Mouse (Mus musculus): ENCODE results near the gene Cxcl15. TPM values are rescaled to one million over a fixed set of nuclear protein-coding genes. Genes with fewer than 3 reads are reported as not detected.
"Not testable (repeated sequence)": the region's sequence is repeated elsewhere in the genome, so short reads cannot be mapped to it uniquely, and the experiment has no call there.

Gene Cxcl15
- polyA plus RNA-seq, 1 experiment from 2014 or later, result 0.06 TPM

DNA sequence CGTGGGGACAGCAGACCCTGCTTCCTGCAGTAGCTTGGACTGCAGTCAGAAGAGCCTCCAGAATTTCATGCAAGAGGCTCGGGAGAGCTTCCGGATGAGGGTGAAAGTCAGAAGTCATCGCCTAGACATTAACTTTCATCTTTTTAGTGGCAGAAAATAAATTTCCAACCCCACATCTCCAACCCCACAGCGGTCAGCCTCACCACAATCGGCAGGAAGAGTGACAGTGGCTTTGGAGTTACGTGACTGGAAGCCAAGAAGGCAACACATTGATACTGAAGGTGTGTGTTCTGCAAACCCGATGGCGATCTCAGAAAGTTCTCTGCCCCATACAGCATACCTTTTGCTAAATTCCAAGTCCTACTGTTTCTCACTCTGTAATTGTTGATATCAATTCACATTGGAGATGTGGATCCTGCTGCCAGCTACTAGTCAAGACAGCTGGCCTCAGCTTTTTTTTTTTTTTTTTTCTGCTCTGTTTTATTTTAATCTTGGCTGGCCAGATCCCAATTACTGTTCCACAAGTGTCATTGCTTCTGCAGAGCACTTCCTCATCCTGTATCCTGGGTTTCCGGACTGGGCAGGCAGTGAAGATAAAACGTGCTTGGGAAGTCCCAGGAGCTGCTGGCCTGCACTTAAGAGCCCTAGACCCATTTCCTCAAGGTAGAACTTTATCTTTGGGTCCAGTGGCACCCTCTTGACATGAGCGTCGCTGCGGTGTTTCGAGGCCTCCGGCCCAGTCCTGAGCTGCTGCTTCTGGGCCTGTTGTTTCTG is 22.3 kb upstream of the Cxcl15 start, which contains the start of gene Pf4:
Gene Pf4 (plus strand): TSS at position 556 of the 774 bp plus-strand sequence.
- H3K9ac ChIP-seq, result no peak within 1 kb of the TSS
- H3K27ac ChIP-seq, result no peak within 1 kb of the TSS
- peaks cover 16% of the 10 kb centered on the region for H3K27me3 ChIP-seq
- H3K4me3 ChIP-seq, result no peak within 1 kb of the TSS
- 87% methylated on average over 16 of the region's 16 CpGs for WGBS
- H3K4me2 ChIP-seq (replicated peaks), result no peak within 1 kb of the TSS
- H3K36me3 ChIP-seq, result no peaks in the 10 kb centered on the region
- H3K9me3 ChIP-seq, result no peaks in the 10 kb centered on the region
- no peak for ATAC-seq (ENCODE audit: low FRiP score, low read depth)
- H3K4me1 ChIP-seq, result peaks cover 6% of the 10 kb centered on the region; the same call in 1 of the 2 replicates

GRCm38 (mm10) chr5:90775562-90775961 is 18.8 kb upstream of the Cxcl15 start:
- no peak for ATAC-seq (ENCODE audit: low FRiP score, low read depth)
- H3K27me3 ChIP-seq, result 0 out of 2 replicates have a peak, but pooled peaks cover 4% of the 10 kb centered on the region
- 88% methylated on average over 5 of the region's 5 CpGs for WGBS

DNA sequence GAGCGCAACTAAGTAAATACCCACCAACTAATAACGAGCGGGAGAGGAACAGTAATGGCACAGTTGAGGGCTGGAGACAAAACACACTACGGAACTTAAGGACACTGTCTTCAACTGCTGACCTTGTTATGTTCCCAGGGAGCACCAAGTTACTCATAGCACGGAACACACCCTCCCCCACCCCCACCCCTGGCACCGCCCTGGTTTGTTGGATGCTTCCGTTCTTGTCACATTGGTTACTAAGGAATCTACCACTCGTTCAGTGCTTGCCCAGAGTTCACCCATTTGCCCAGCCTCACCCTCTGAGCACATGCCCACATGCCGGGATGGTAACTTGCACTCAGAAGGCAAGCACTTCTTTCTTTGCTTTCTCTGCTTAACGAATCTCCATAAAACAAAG is 16.7 kb upstream of the Cxcl15 start:
- ATAC-seq (ENCODE audit: low FRiP score, low read depth), result no peak
- Histone ChIP-seq H3K27ac (no peak overlapping the region), H3K9me3 (no peaks in the 10 kb centered on the region), H3K4me3 (no peak overlapping the region), H3K4me2 (replicated peaks) (no peak overlapping the region), H3K36me3 (no peaks in the 10 kb centered on the region), H3K4me1 (no peaks in the 10 kb centered on the region), H3K9ac (no peak overlapping the region), H3K27me3 (0 out of 2 replicates have a peak, but pooled peaks cover 3% of the 10 kb centered on the region)
- 74% methylated on average over 10 of the region's 10 CpGs for WGBS

More at GRCm38 (mm10) chr5:90775562-90775961, 18.8 kb upstream of the Cxcl15 start:
- Histone ChIP-seq H3K9ac (no peak overlapping the region), H3K9me3 (no peaks in the 10 kb centered on the region), H3K36me3 (no peaks in the 10 kb centered on the region), H3K4me3 (no peak overlapping the region), H3K4me2 (replicated peaks) (no peak overlapping the region), H3K4me1 (peaks cover 6% of the 10 kb centered on the region; the same call in 1 of the 2 replicates), H3K27ac (no peak overlapping the region)

DNA sequence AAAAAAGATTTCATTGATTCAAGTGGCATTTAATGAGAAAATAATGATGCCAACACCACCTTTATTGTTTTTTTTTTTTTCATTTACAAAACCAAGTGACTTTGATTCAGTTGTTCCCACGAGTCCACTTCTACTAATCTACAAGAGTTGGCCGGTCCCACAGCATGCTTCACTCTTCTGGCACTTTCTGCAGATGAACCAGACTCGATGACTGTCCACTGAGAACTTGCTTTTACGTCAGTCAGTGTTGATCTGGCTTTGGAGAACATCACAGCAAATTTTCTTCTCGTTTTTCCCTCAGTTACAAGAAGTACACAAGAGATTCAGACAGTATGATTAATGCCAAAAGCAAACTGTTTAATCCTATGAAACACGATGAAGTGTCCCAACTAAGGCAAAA is 15.5 kb upstream of the Cxcl15 start:
- Histone ChIP-seq H3K27ac (no peak overlapping the region), H3K27me3 (no peaks in the 10 kb centered on the region), H3K9ac (no peak overlapping the region), H3K4me1 (no peaks in the 10 kb centered on the region), H3K36me3 (no peaks in the 10 kb centered on the region), H3K9me3 (no peaks in the 10 kb centered on the region), H3K4me2 (replicated peaks) (no peak overlapping the region), H3K4me3 (no peak overlapping the region)
- 72% methylated on average over 6 of the region's 6 CpGs for WGBS
- no peak for ATAC-seq (ENCODE audit: low FRiP score, low read depth)

GRCm38 (mm10) chr5:90783697-90784096 is 10.6 kb upstream of the Cxcl15 start:
- Histone ChIP-seq H3K4me3 (no peak overlapping the region), H3K9me3 (no peaks in the 10 kb centered on the region), H3K9ac (no peak overlapping the region), H3K4me2 (replicated peaks) (no peak overlapping the region), H3K27ac (no peak overlapping the region), H3K36me3 (no peaks in the 10 kb centered on the region), H3K27me3 (peaks cover 8% of the 10 kb centered on the region), H3K4me1 (peaks cover 4% of the 10 kb centered on the region; the same call in 1 of the 2 replicates)
- ATAC-seq (ENCODE audit: low FRiP score, low read depth), result no peak
- 82% methylated on average over 3 of the region's 3 CpGs for WGBS

DNA sequence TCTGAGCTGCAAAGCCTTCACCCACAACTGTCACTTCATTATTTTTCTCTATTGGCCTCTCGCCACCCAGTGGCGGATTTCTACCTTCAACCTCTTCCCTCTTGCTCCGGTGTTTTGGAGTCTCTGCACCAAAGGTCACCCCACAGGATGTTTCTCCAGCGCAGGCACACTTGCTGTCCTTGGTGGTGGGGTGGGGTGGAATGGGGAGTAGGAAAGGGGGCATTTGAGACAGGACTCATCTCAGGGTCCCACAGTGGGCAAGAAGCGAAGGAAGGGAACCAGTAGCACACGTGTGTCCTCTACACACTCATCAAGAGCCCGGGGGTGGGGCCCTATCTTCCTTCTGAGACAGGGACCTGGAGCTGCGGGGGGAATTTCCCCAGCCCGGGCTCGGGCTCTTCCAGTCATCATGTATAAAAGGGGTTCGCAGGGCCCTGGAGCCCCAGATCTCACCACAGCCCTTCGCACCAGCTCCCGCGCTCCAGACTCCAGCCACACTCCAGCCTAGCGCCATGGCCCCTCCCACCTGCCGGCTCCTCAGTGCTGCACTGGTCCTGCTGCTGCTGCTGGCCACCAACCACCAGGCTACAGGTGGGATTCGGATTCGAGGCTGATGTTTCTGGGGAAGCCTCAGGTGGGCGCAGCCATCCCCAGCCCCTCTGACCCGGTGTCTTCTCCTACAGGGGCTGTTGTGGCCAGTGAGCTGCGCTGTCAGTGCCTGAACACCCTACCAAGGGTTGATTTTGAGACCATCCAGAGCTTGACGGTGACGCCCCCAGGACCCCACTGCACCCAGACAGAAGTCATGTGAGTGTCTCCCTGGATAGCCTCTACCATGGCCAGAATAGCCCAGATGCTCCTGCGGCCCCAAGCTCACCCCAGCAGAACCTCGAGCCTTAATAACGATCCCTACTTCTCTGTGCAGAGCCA is 8.4 kb upstream of the Cxcl15 start, which contains the start of gene Cxcl3:
Gene Cxcl3 (plus strand): TSS at position 445 of the 930 bp plus-strand sequence.
- Histone ChIP-seq H3K4me3 (peak within 1 kb of the TSS; percentile 35), H3K27me3 (peaks cover 8% of the 10 kb centered on the region), H3K9ac (peak within 1 kb of the TSS; percentile 43; the same call in 1 of the 2 replicates), H3K36me3 (no peaks in the 10 kb centered on the region), H3K4me1 (peaks cover 15% of the 10 kb centered on the region), H3K9me3 (no peaks in the 10 kb centered on the region), H3K4me2 (replicated peaks) (peak within 1 kb of the TSS; percentile 67), H3K27ac (no peak within 1 kb of the TSS)
- WGBS, result 15% methylated on average over 26 of the region's 26 CpGs
- peak; percentile 57; the same call in 1 of the 2 replicates for ATAC-seq (ENCODE audit: low FRiP score, low read depth)

GRCm38 (mm10) chr5:90788114-90788513 is 6.2 kb upstream of the Cxcl15 start:
- Histone ChIP-seq H3K4me1 (peaks cover 15% of the 10 kb centered on the region), H3K36me3 (no peaks in the 10 kb centered on the region), H3K27ac (no peak overlapping the region), H3K9me3 (no peaks in the 10 kb centered on the region), H3K27me3 (peaks cover 8% of the 10 kb centered on the region), H3K4me2 (replicated peaks) (no peak overlapping the region), H3K9ac (no peak overlapping the region), H3K4me3 (no peak overlapping the region)
- 71% methylated on average over 4 of the region's 4 CpGs for WGBS
- ATAC-seq (ENCODE audit: low FRiP score, low read depth), result no peak

- H3K36me3 ChIP-seq, result no peaks in the 10 kb centered on the region
- no peaks in the 10 kb centered on the region for H3K9me3 ChIP-seq
- H3K4me1 ChIP-seq, result peaks cover 19% of the 10 kb centered on the region
- H3K9ac ChIP-seq, result no peak overlapping the region
- H3K4me3 ChIP-seq, result no peak overlapping the region; the same call in 1 of the 2 replicates
- WGBS, result 53% methylated on average over 11 of the region's 11 CpGs
- H3K4me2 ChIP-seq (replicated peaks), result peak overlapping the region; percentile 40
- H3K27ac ChIP-seq, result no peak overlapping the region
- ATAC-seq (ENCODE audit: low FRiP score, low read depth), result no peak
- peaks cover 8% of the 10 kb centered on the region for H3K27me3 ChIP-seq
These were observed 4.8 kb upstream of the Cxcl15 start for GRCm38 (mm10) chr5:90789306-90790073.

GRCm38 (mm10) chr5:90790074-90790502 is 4.2 kb upstream of the Cxcl15 start:
- Histone ChIP-seq H3K9ac (no peak overlapping the region), H3K4me1 (peaks cover 23% of the 10 kb centered on the region), H3K9me3 (no peaks in the 10 kb centered on the region), H3K27me3 (peaks cover 6% of the 10 kb centered on the region), H3K27ac (no peak overlapping the region), H3K4me2 (replicated peaks) (peak overlapping the region; percentile 40), H3K4me3 (no peak overlapping the region; the same call in 1 of the 2 replicates), H3K36me3 (no peaks in the 10 kb centered on the region)
- WGBS, result 4% methylated on average over 8 of the region's 8 CpGs
- peak; percentile 69 for ATAC-seq (ENCODE audit: low FRiP score, low read depth)

GRCm38 (mm10) chr5:90795392-90795791 is 1.1 kb downstream of the Cxcl15 start:
- H3K36me3 ChIP-seq; H3K27me3 ChIP-seq; ATAC-seq (ENCODE audit: low FRiP score, low read depth); H3K9ac ChIP-seq; H3K9me3 ChIP-seq; H3K27ac ChIP-seq; H3K4me3 ChIP-seq; H3K4me2 ChIP-seq (replicated peaks); H3K4me1 ChIP-seq: not testable (repeated sequence)
- WGBS, result 82% methylated on average over 2 of the region's 2 CpGs

DNA sequence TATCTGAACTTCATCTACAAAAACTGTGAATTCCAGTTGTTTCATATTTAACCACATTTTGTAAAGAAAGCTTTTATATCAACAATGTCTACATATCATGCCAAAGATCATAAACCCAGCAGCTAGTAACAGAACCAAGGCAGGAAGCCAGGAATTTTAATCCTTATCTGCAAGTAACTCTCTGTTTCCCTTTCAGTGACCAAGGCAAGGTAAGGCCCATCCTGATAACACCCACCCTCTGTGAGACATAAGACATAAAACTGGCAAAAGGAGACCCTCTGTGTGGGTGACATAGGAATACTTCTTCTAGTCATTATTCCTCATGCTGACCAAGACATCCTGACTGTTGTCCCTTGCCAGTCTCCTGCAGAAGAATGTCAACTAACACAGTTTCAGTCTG is 10.2 kb downstream of the Cxcl15 start:
- Histone ChIP-seq H3K27ac (no peak overlapping the region), H3K9ac (no peak overlapping the region), H3K4me3 (no peak overlapping the region), H3K27me3 (no peaks in the 10 kb centered on the region), H3K9me3 (no peaks in the 10 kb centered on the region), H3K4me1 (no peaks in the 10 kb centered on the region), H3K36me3 (no peaks in the 10 kb centered on the region), H3K4me2 (replicated peaks) (no peak overlapping the region)
- ATAC-seq (ENCODE audit: low FRiP score, low read depth), result no peak

All from limb, embryonic 13.5 days (tissue).